ENCODE assay signal across 8 mouse cellular contexts in the genomic region with DNA sequence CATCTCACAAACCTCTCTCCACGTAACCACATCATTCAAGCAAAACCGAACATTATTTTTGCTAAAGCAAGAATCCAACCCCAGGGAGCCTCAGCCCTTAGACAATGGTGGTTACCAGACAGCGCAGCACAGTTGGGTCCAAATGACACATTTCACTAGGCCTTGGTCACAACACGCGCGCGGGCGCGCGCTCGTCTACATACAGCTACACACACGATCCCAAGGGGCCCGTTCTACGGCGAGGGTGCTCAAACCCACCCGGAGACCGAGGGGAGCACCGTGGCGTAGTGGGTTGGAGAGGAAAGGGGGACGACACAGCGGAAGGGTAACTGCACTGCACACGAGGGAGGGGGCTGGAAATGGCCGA. TPM values are rescaled to one million over a fixed set of nuclear protein-coding genes. Genes with fewer than 3 reads are reported as not detected.
A peak's percentile ranks its signal among the peaks of the same experiment; 100 is the strongest.
DNase-seq lines count a peak whose midpoint lies in the region; ATAC-seq and TF ChIP-seq lines count a peak whose summit lies in the region.

No protein-coding gene starts in this region.

- TF ChIP-seq CTCF in kidney, adult 2 months (conservative IDR thresholded peaks at IDR 0.05; ENCODE audit: insufficient read depth, insufficient read length, low read depth, low read length), result no peak

- peak; percentile 68 for DNase-seq in 3T3-L1 (ENCODE audit: low read depth, low spot score)
- DNase-seq in adrenal gland, postnatal 36 days, result peak; percentile 78 to 80
- peak; percentile 85 for DNase-seq in embryonic facial prominence, embryonic 14.5 days (ENCODE audit: low spot score)
- peak; percentile 39 for DNase-seq in heart, adult 8-10 months (ENCODE audit: low spot score)
- DNase-seq in kidney, adult 2 months, result peak; percentile 63
- peak; percentile 85 for DNase-seq in midbrain, embryonic 14.5 days
- DNase-seq in spleen, postnatal 10 days (ENCODE audit: low spot score in 2 of 2), result peak; percentile 74 to 79

- no peaks in the 10 kb centered on the region for H3K36me3 ChIP-seq in embryonic facial prominence, embryonic 14.5 days (ENCODE audit: control insufficient read depth, insufficient read depth, low read length)
- H3K36me3 ChIP-seq in kidney, adult 2 months (ENCODE audit: control insufficient read depth, insufficient read depth, low read length), result no peaks in the 10 kb centered on the region
- no peaks in the 10 kb centered on the region for H3K36me3 ChIP-seq in limb, embryonic 13.5 days
- no peaks in the 10 kb centered on the region for H3K36me3 ChIP-seq in midbrain, embryonic 14.5 days (ENCODE audit: control insufficient read depth, insufficient read depth, low read length)

- H3K4me1 ChIP-seq in embryonic facial prominence, embryonic 14.5 days (ENCODE audit: control insufficient read depth, insufficient read depth, low read length), result peaks cover 15% of the 10 kb centered on the region
- no peaks in the 10 kb centered on the region; the same call in 1 of the 2 replicates for H3K4me1 ChIP-seq in kidney, adult 2 months (ENCODE audit: control insufficient read depth, insufficient read depth, low read length)
- peaks cover 19% of the 10 kb centered on the region for H3K4me1 ChIP-seq in limb, embryonic 13.5 days
- H3K4me1 ChIP-seq in midbrain, embryonic 14.5 days (ENCODE audit: control insufficient read depth, insufficient read depth, low read length), result peaks cover 19% of the 10 kb centered on the region

- peak overlapping the region; percentile 99 for H3K9ac ChIP-seq in embryonic facial prominence, embryonic 14.5 days (ENCODE audit: low read depth, low read length)
- H3K9ac ChIP-seq in limb, embryonic 13.5 days, result peak overlapping the region; percentile 100
- peak overlapping the region; percentile 100 for H3K9ac ChIP-seq in midbrain, embryonic 14.5 days (replicated peaks; ENCODE audit: low read length)

- peak overlapping the region; percentile 100 for H3K27ac ChIP-seq in embryonic facial prominence, embryonic 14.5 days (replicated peaks; ENCODE audit: low read depth, low read length)
- 0 out of 2 replicates have a peak overlapping the region, but pooled peaks have one; percentile 35 for H3K27ac ChIP-seq in kidney, adult 2 months (ENCODE audit: insufficient read depth, low read depth, low read length)
- peak overlapping the region; percentile 100 for H3K27ac ChIP-seq in limb, embryonic 13.5 days
- H3K27ac ChIP-seq in midbrain, embryonic 14.5 days (replicated peaks; ENCODE audit: low read depth, low read length), result peak overlapping the region; percentile 100

- no peak for TF ChIP-seq POLR2A in kidney, adult 2 months (IDR thresholded peaks at IDR 0.05; ENCODE audit: low read depth, low read length)

- no peaks in the 10 kb centered on the region for H3K9me3 ChIP-seq in embryonic facial prominence, embryonic 14.5 days (ENCODE audit: control insufficient read depth, low read length)
- H3K9me3 ChIP-seq in limb, embryonic 13.5 days, result no peaks in the 10 kb centered on the region
- H3K9me3 ChIP-seq in midbrain, embryonic 14.5 days (ENCODE audit: control insufficient read depth, low read length), result no peaks in the 10 kb centered on the region

- H3K4me3 ChIP-seq in embryonic facial prominence, embryonic 14.5 days (ENCODE audit: low read depth, low read length), result peak overlapping the region; percentile 95
- H3K4me3 ChIP-seq in kidney, adult 2 months (ENCODE audit: insufficient read depth, low read depth, low read length), result peak overlapping the region; percentile 88
- peak overlapping the region; percentile 98 for H3K4me3 ChIP-seq in limb, embryonic 13.5 days
- peak overlapping the region; percentile 99 for H3K4me3 ChIP-seq in midbrain, embryonic 14.5 days (replicated peaks; ENCODE audit: low read depth, low read length)

- no peak for ATAC-seq in embryonic facial prominence, embryonic 14.5 days (ENCODE audit: low read depth)
- ATAC-seq in limb, embryonic 13.5 days (ENCODE audit: low FRiP score, low read depth), result no peak
- peak; percentile 2; the same call in 1 of the 2 replicates for ATAC-seq in midbrain, embryonic 14.5 days (ENCODE audit: low FRiP score, low TSS enrichment)

- under 1% methylated on average over 23 of the region's 23 CpGs for WGBS in embryonic facial prominence, embryonic 14.5 days
- under 1% methylated on average over 23 of the region's 23 CpGs for WGBS in kidney, adult 2 months
- under 1% methylated on average over 23 of the region's 23 CpGs for WGBS in limb, embryonic 13.5 days
- WGBS in midbrain, embryonic 14.5 days, result 0% methylated on average over 23 of the region's 23 CpGs

- peak overlapping the region; percentile 81 for H3K4me2 ChIP-seq in embryonic facial prominence, embryonic 14.5 days (ENCODE audit: low read depth, low read length)
- peak overlapping the region; percentile 79 for H3K4me2 ChIP-seq in limb, embryonic 13.5 days (replicated peaks)
- H3K4me2 ChIP-seq in midbrain, embryonic 14.5 days (ENCODE audit: low read length), result peak overlapping the region; percentile 62

- H3K27me3 ChIP-seq in embryonic facial prominence, embryonic 14.5 days (replicated peaks; ENCODE audit: control insufficient read depth, insufficient read depth, low read length), result no peaks in the 10 kb centered on the region
- H3K27me3 ChIP-seq in kidney, adult 2 months (replicated peaks; ENCODE audit: control insufficient read depth, insufficient read depth, low read length), result no peaks in the 10 kb centered on the region
- H3K27me3 ChIP-seq in limb, embryonic 13.5 days, result no peaks in the 10 kb centered on the region
- no peaks in the 10 kb centered on the region for H3K27me3 ChIP-seq in midbrain, embryonic 14.5 days (ENCODE audit: control insufficient read depth, insufficient read depth, low read length)

RNA-seq across cellular contexts. Expression of a gene that starts 1.1 kb away (rescaled TPM):
- total RNA-seq in adrenal gland, postnatal 36 days (2021), result 10 to 100 TPM; 58.2 to 63.6 TPM
- 25.0 and 25.2 TPM in 2 replicates for polyA plus RNA-seq in embryonic facial prominence, embryonic 14.5 days (2014; fragmentation: Nextera tagmentation; extraction: Ambion mirVana)
- 10 to 100 TPM; 31.1 to 37.0 (median 35.5) TPM for total RNA-seq in heart, adult 8-10 months (2022)
- 13.8 and 18.5 TPM in 2 replicates for polyA plus RNA-seq in kidney, adult 2 months (2012; rRNA removed)
- polyA plus RNA-seq in limb, embryonic 13.5 days (2015; fragmentation: Nextera tagmentation; extraction: Ambion mirVana), result 20.3 and 21.1 TPM in 2 replicates
- 51.3 and 53.9 TPM in 2 replicates for polyA plus RNA-seq in midbrain, embryonic 14.5 days (2014; fragmentation: Nextera tagmentation; extraction: Ambion mirVana)

Comparison
In these comparisons a context has a peak if more than half of its experiments do, and no peak if none do; other contexts are left out.
1. H3K27ac ChIP-seq: peak in every context shown above with its lines; median percentile 100 in embryonic facial prominence, embryonic 14.5 days; 100 in limb, embryonic 13.5 days; 100 in midbrain, embryonic 14.5 days; 35 in kidney, adult 2 months.